Mouse (Mus musculus) G1E (cell line): ENCODE results near the gene Tbc1d16. TPM values are rescaled to one million over a fixed set of nuclear protein-coding genes. Genes with fewer than 3 reads are reported as not detected.

Experiments used
- ATAC-seq: 2 replicates; pipeline ENCODE4 v1.8.0; 2016; ENCODE audit warnings: mild to moderate bottlenecking; ENCODE audit not compliant: insufficient number of reproducible peaks, poor library complexity, low FRiP score, severe bottlenecking; ENCODE audit errors: extremely low read depth
- DNase-seq: peaks from one replicate; pipeline ENCODE4 v3.0.0; 2012; ENCODE audit warnings: low spot score
- H3K27me3 ChIP-seq: 2 replicates; pipeline ENCODE4 v1.6.1; 2012; ENCODE audit warnings: mild to moderate bottlenecking, low read length, inconsistent platforms; ENCODE audit not compliant: insufficient read depth
- H3K36me3 ChIP-seq: replicated peaks from 2 replicates; pipeline ENCODE3; 2012; ENCODE audit warnings: mild to moderate bottlenecking, inconsistent platforms
- H3K4me1 ChIP-seq: 2 replicates; pipeline ENCODE4 v1.6.1; 2012; ENCODE audit warnings: low read depth, low read length, inconsistent platforms, mixed read lengths; ENCODE audit not compliant: insufficient read depth
- H3K4me3 ChIP-seq: 2 replicates; pipeline ENCODE4 v1.5.1; 2012; ENCODE audit warnings: low read depth, mild to moderate bottlenecking, inconsistent platforms, low read length, moderate library complexity, mixed read lengths
- H3K9me3 ChIP-seq: replicated peaks from 2 replicates; pipeline ENCODE4 v1.6.1; 2012; ENCODE audit warnings: inconsistent platforms
- CTCF ChIP-seq: IDR thresholded peaks from 2 replicates; pipeline ENCODE4 v1.5.1; 2012; ENCODE audit warnings: low read depth, low read length, inconsistent platforms, mixed read lengths
- GATA1 ChIP-seq: IDR thresholded peaks from 2 replicates; pipeline ENCODE4 v1.6.1; 2012; ENCODE audit warnings: borderline replicate concordance, low read length, inconsistent platforms, mixed read lengths
- GATA2 ChIP-seq: IDR thresholded peaks from 2 replicates; pipeline ENCODE4 v1.6.1; 2012; ENCODE audit warnings: low read depth, low read length, inconsistent platforms, borderline replicate concordance
- POLR2AphosphoS5 ChIP-seq: IDR thresholded peaks from 2 replicates; pipeline ENCODE4 v1.6.1; 2012; ENCODE audit warnings: low read depth, low read length, inconsistent platforms; ENCODE audit not compliant: insufficient replicate concordance
- TAL1 ChIP-seq: conservative IDR thresholded peaks from 2 replicates; pipeline ENCODE4 v1.6.1; 2012; ENCODE audit warnings: low read depth, low read length, inconsistent platforms, mixed read lengths
- polyA plus RNA-seq: library from polyadenylated mRNA; stranded (reverse); fragments of >175 nt; gene quantifications from 2 replicates; pipeline ENCODE4 v1.2.3, GENCODE M21; 2012
- total RNA-seq, 2 experiments: library from RNA; stranded (forward) in 1 of 2; stranded (reverse) in 1 of 2; fragments of 200-1000 nt in 1 of 2; fragments of >200 nt in 1 of 2; fragmentation: Nextera tagmentation in 1 of 2; gene quantifications; 2 replicates each; pipeline ENCODE4 v1.2.3; 2014 to 2017

The Tbc1d16 gene
- total and polyA plus RNA-seq, 3 experiments, result 0.05 TPM; not detected in 2

- H3K4me3 ChIP-seq, result no peak overlapping the region
- DNase-seq (no peak), ATAC-seq (no peak)
- peaks cover 95% of the 10 kb centered on the region for H3K9me3 ChIP-seq
- H3K4me1 ChIP-seq, result no peaks in the 10 kb centered on the region
- H3K27me3 ChIP-seq, result no peaks in the 10 kb centered on the region
- TF ChIP-seq POLR2AphosphoS5 (no peak), GATA2 (no peak), CTCF (no peak), GATA1 (no peak)
- H3K36me3 ChIP-seq, result no peaks in the 10 kb centered on the region
Observed at GRCm38 (mm10) chr11:119181861-119182395, 46.4 kb downstream of the Tbc1d16 start.

DNA sequence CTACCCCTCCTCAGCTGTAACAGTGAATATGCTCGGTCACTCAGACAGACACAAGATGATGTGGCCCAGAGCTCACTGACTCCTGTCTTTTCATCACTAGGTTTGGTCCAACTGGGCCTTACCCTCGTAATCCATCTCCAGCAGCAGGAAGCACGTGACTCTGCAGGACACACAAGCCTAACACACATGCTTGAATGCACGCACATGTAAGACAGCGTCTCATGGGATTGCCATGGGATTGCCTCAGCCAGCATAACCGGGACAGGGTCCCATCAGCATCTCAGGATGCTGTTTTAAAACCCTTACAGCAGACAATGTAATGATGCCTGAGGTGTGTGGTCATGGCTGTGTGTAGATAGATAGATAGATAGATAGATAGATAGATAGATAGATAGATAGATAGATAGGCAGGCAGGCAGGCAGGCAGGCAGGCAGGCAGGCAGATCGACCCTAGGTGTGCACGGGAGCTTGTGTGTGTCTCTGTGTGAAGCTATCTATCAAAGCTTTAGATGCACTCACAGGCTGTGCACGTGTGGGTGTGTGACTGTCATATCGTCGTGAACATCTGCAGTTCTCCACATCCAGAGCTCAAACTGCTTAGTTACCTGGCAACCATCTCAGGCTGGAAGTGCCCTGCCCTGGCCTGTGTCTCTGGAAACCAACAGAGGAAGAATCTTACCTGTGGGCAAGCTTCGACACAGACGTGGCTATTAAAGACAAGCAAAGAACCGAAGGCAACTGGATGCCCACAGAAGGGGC lies 47.3 kb downstream of the Tbc1d16 start:
- no peaks in the 10 kb centered on the region for H3K4me1 ChIP-seq
- H3K9me3 ChIP-seq, result peaks cover 94% of the 10 kb centered on the region
- TF ChIP-seq TAL1, result no peak
- no peak for TF ChIP-seq CTCF
- TF ChIP-seq GATA1, result no peak
- TF ChIP-seq POLR2AphosphoS5, result no peak
- no peak for TF ChIP-seq GATA2
- no peak overlapping the region for H3K4me3 ChIP-seq
- no peaks in the 10 kb centered on the region for H3K27me3 ChIP-seq
- H3K36me3 ChIP-seq, result no peaks in the 10 kb centered on the region
- DNase-seq (no peak), ATAC-seq (no peak)

GRCm38 (mm10) chr11:119178317-119178716 lies 50.0 kb downstream of the Tbc1d16 start:
- DNase-seq (no peak), ATAC-seq (no peak)
- Histone ChIP-seq H3K9me3 (peaks cover 94% of the 10 kb centered on the region), H3K36me3 (no peaks in the 10 kb centered on the region), H3K4me1 (no peaks in the 10 kb centered on the region), H3K27me3 (no peaks in the 10 kb centered on the region), H3K4me3 (no peak overlapping the region)
- TF ChIP-seq CTCF (no peak), TAL1 (no peak), GATA2 (no peak), POLR2AphosphoS5 (no peak), GATA1 (no peak)

DNA sequence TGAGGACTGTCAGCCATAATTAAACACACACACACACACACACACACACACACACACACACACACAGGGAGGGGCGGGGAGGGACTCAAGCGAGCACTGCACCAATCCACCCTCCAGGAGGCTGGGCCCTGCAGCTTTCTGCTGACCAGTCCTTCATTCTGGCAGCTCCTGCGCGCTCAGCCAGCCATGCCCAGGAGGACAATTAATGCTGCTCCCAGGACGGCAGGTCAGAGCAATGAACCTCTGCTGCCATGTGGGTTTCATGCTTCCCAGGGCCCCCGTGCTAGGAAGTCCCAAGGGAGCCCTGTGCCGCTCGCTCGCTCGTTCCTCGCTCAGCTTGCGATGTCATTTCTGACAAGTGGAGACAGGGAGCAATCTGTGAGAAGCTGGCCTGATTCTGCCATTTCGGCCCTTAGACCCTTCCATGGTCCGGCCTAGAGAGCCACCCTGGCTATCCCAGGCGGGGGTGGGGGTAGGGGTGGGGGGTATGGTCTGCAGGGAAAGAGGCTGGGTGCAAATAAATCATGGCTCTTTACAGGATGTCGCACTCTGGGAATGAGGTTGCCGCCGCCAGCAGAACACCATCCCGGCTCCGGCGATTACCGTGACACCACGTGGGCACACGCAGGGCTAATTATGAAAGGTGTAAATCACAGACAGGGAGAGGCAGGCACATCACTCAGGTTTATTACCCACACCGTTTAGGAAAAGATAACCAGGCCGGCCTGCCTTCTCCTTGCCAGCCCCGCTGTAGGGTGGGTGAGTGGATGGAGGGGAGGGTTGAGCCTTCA lies 51.7 kb downstream of the Tbc1d16 start:
- H3K4me3 ChIP-seq, result no peak overlapping the region; the same call in 1 of the 2 replicates
- ATAC-seq (no peak), DNase-seq (no peak)
- no peaks in the 10 kb centered on the region for H3K27me3 ChIP-seq
- H3K4me1 ChIP-seq, result no peaks in the 10 kb centered on the region
- peaks cover 94% of the 10 kb centered on the region for H3K9me3 ChIP-seq
- TF ChIP-seq TAL1 (no peak), POLR2AphosphoS5 (no peak), GATA1 (no peak), GATA2 (no peak), CTCF (no peak)
- H3K36me3 ChIP-seq, result no peaks in the 10 kb centered on the region

DNA sequence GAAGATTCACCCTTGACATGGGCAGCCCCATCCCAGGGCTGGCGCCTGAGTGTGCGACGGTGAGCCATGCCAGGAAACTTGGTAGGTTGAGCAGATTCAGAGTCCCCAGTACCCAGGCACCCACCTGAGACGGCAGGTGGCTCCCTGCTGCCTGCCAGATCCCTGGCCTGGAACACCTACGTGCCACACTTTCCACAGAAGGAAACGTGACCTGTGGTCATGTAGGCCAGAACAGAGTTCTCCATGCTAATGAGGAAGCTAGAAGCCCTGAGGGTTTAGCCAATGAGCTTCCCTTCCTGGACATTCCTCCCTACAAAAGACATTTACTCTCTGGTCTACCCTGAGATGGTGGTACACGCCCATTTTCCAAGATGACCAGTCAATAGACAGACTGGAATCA lies 56.7 kb downstream of the Tbc1d16 start:
- Histone ChIP-seq H3K4me1 (no peaks in the 10 kb centered on the region), H3K4me3 (no peak overlapping the region), H3K9me3 (peaks cover 84% of the 10 kb centered on the region), H3K27me3 (no peaks in the 10 kb centered on the region), H3K36me3 (no peaks in the 10 kb centered on the region)
- no peak for ATAC-seq
- no peak for TF ChIP-seq TAL1
- DNase-seq, result no peak

DNA sequence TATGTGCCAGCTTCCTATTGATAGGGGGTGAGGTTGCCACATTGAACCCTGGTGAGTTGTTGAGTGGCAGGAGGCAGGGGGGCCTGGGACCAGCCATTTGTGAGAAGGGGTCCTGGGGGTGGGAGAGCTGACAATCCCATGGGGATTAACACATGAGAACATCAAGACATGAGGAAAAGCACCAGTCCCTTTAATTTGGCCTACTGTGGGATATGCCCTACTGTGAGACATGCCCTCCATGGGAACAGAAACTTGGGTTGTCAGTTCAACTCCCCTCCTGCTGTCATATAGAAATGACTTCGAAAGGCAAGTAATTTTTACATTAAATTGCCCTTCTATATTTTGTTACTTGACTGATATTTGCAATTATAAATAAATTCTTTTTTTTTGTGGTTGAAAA lies 59.4 kb downstream of the Tbc1d16 start:
- no peak for DNase-seq
- Histone ChIP-seq H3K4me3 (no peak overlapping the region), H3K9me3 (peaks cover 78% of the 10 kb centered on the region), H3K36me3 (no peaks in the 10 kb centered on the region), H3K4me1 (no peaks in the 10 kb centered on the region), H3K27me3 (no peaks in the 10 kb centered on the region)
- ATAC-seq, result no peak
- TF ChIP-seq TAL1, result no peak
- no peak for TF ChIP-seq POLR2AphosphoS5
- TF ChIP-seq GATA1, result no peak
- no peak for TF ChIP-seq GATA2
- TF ChIP-seq CTCF, result no peak
